ENCODE assay signal across 12 mouse cellular contexts in genomic region chr9:110255407-110256019, GRCm38 (mm10). TPM values are rescaled to one million over a fixed set of nuclear protein-coding genes. Genes with fewer than 3 reads are reported as not detected.
DNase-seq lines count a peak whose midpoint lies in the region; ATAC-seq lines count a peak whose summit lies in the region.
"Had no signal": no experiment of that assay in that cellular context is flagged by ENCODE, and none has a peak within 500 bp of the region (broad histone marks: within the 10 kb centered on the region; RNA-seq: fewer than 3 reads in every experiment).

No protein-coding gene starts in this region.

- no peak for ATAC-seq in megakaryocyte progenitor cell, adult 5-6 weeks (replicated peaks; ENCODE audit: poor library complexity)

- DNase-seq in lung, postnatal 10 days: peak; percentile 7
- DNase-seq in lung, postnatal 36 days: no peak
- DNase-seq in hindbrain, embryonic 10.5 days (ENCODE audit: low spot score): peak; percentile 84
- peak; percentile 79 for DNase-seq in mesoderm, embryonic 11.5 days (ENCODE audit: low read depth, low spot score)
- peak; percentile 16 for DNase-seq in yolk sac, embryonic 10.5 days (ENCODE audit: low spot score)
- no peak for DNase-seq in spleen, postnatal 4 days (ENCODE audit: low spot score in 2 of 2)
- DNase-seq in frontal cortex, postnatal 10 days (ENCODE audit: low spot score in 2 of 2): no peak
- DNase-seq: adrenal gland, adult 8-10 months had no signal

- WGBS in hindbrain, embryonic 10.5 days: 34% methylated on average over 15 of the region's 15 CpGs

- peak overlapping the region; percentile 86 for H3K27ac ChIP-seq in hindbrain, embryonic 10.5 days
- H3K27ac ChIP-seq: embryonic facial prominence, embryonic 15.5 days; heart, embryonic 10.5 days; stomach, embryonic 15.5 days had no signal

- peaks cover 52% of the 10 kb centered on the region for H3K4me1 ChIP-seq in hindbrain, embryonic 10.5 days (replicated peaks)
- H3K4me1 ChIP-seq: stomach, embryonic 15.5 days had no signal

- peak overlapping the region; percentile 23; the same call in 1 of the 2 replicates for H3K4me3 ChIP-seq in hindbrain, embryonic 10.5 days
- H3K4me3 ChIP-seq: embryonic facial prominence, embryonic 15.5 days; heart, embryonic 10.5 days; stomach, embryonic 15.5 days had no signal

- peaks cover 18% of the 10 kb centered on the region for H3K36me3 ChIP-seq in hindbrain, embryonic 10.5 days
- H3K36me3 ChIP-seq: embryonic facial prominence, embryonic 15.5 days; heart, embryonic 10.5 days; stomach, embryonic 15.5 days had no signal

- no peaks in the 10 kb centered on the region for H3K27me3 ChIP-seq in hindbrain, embryonic 10.5 days (ENCODE audit: insufficient read depth, poor library complexity, severe bottlenecking)
- H3K27me3 ChIP-seq: embryonic facial prominence, embryonic 15.5 days; stomach, embryonic 15.5 days had no signal

- H3K9me3 ChIP-seq in hindbrain, embryonic 10.5 days: no peaks in the 10 kb centered on the region
- H3K9me3 ChIP-seq: embryonic facial prominence, embryonic 15.5 days; heart, embryonic 10.5 days; stomach, embryonic 15.5 days had no signal

RNA-seq across cellular contexts. Expression of gene Cspg5, which starts 11.9 kb away (rescaled TPM):
- 7.0 and 15.1 TPM in 2 replicates for polyA plus RNA-seq in hindbrain, embryonic 10.5 days (2016; fragmentation: Nextera tagmentation; extraction: Ambion mirVana)
- 0.05 and 0.07 TPM in 2 replicates for total RNA-seq in megakaryocyte progenitor cell, adult 5-6 weeks (2015)
- 0.03 and 0.75 TPM in 2 replicates for total RNA-seq in megakaryocyte progenitor cell, adult 5-6 weeks (2017)

RNA-seq across cellular contexts. Expression of gene Elp6, which starts 49.5 kb away (rescaled TPM):
- polyA plus RNA-seq in hindbrain, embryonic 10.5 days (2016; fragmentation: Nextera tagmentation; extraction: Ambion mirVana): 45.6 TPM in 2 replicates
- 9.9 and 12.1 TPM in 2 replicates for total RNA-seq in megakaryocyte progenitor cell, adult 5-6 weeks (2015)
- total RNA-seq in megakaryocyte progenitor cell, adult 5-6 weeks (2017): 9.3 and 9.4 TPM in 2 replicates

Comparison
In these comparisons a context has a peak if more than half of its experiments do, and no peak if none do; other contexts are left out.
1. DNase-seq: peak in lung, postnatal 10 days (single experiment), hindbrain, embryonic 10.5 days (single experiment), mesoderm, embryonic 11.5 days (single experiment) and yolk sac, embryonic 10.5 days (single experiment); none in lung, postnatal 36 days (single experiment), spleen, postnatal 4 days (0 of 2) and frontal cortex, postnatal 10 days (0 of 2).